Mouse (Mus musculus) liver, embryonic 13.5 days (tissue): ENCODE results near the gene Rnf10. TPM values are rescaled to one million over a fixed set of nuclear protein-coding genes. Genes with fewer than 3 reads are reported as not detected.

ENCODE experiments used
- ATAC-seq: fragments of 200-750 bp; cut with Nextera tagmentation; 2 replicates; pipeline ENCODE4 v1.8.0; 2017; ENCODE audit warnings: low read depth, mild to moderate bottlenecking, moderate number of reproducible peaks, moderate library complexity
- DNase-seq: peaks from one replicate; pipeline ENCODE4 v3.0.0; 2022
- H3K27ac ChIP-seq: fragments of 300-500 bp; sonication (generic); 2 replicates; pipeline ENCODE4 v1.5.1; 2015; ENCODE audit warnings: moderate library complexity, mild to moderate bottlenecking, inconsistent platforms
- H3K27me3 ChIP-seq: fragments of 300-500 bp; sonication (generic); 2 replicates; pipeline ENCODE4 v1.6.1; 2015; ENCODE audit warnings: mild to moderate bottlenecking, inconsistent platforms
- H3K36me3 ChIP-seq: fragments of 300-500 bp; sonication (generic); 2 replicates; pipeline ENCODE4 v1.6.1; 2015; ENCODE audit warnings: mild to moderate bottlenecking, inconsistent platforms
- H3K4me1 ChIP-seq: fragments of 300-500 bp; sonication (generic); replicated peaks from 2 replicates; pipeline ENCODE4 v1.6.1; 2015; ENCODE audit warnings: inconsistent platforms
- H3K4me2 ChIP-seq: fragments of 300-500 bp; sonication (generic); 2 replicates; pipeline ENCODE4 v1.6.1; 2015; ENCODE audit warnings: inconsistent platforms, mild to moderate bottlenecking, moderate library complexity
- H3K4me3 ChIP-seq: fragments of 300-500 bp; sonication (generic); replicated peaks from 2 replicates; pipeline ENCODE4 v1.5.1; 2015; ENCODE audit warnings: mild to moderate bottlenecking, inconsistent platforms
- H3K9ac ChIP-seq: fragments of 300-500 bp; sonication (generic); 2 replicates; pipeline ENCODE4 v1.6.1; 2015; ENCODE audit warnings: mild to moderate bottlenecking, inconsistent platforms
- H3K9me3 ChIP-seq: fragments of 300-500 bp; sonication (generic); replicated peaks from 2 replicates; pipeline ENCODE4 v1.6.1; 2016; ENCODE audit warnings: inconsistent platforms
- WGBS: fragments of 180-500 bp; shearing (Covaris S2); methylation state at CpG from one replicate; pipeline ENCODE4 v1.1.7; 2015; ENCODE audit not compliant: insufficient replicate concordance; 5-methylcytosine and 5-hydroxymethylcytosine counted together
- polyA plus RNA-seq: library from polyadenylated mRNA; unstranded; fragments of >200 nt; fragmentation: Nextera tagmentation; extraction: Ambion mirVana; gene quantifications from 2 replicates; pipeline ENCODE4 v1.2.1, GENCODE M21; 2015

Rnf10 gene
- polyA plus RNA-seq, 1 experiment from 2014 or later: 122 TPM

GRCm38 (mm10) chr5:115192828-115193195 lies 79.9 kb downstream of the Rnf10 start:
- Histone ChIP-seq H3K27ac (no peak overlapping the region), H3K9ac (no peak overlapping the region), H3K36me3 (no peaks in the 10 kb centered on the region), H3K4me2 (peak overlapping the region; percentile 77), H3K9me3 (no peaks in the 10 kb centered on the region; the same call in 1 of the 2 replicates), H3K4me3 (peak overlapping the region; percentile 59; the same call in 1 of the 2 replicates), H3K27me3 (peaks cover 97% of the 10 kb centered on the region), H3K4me1 (peaks cover 17% of the 10 kb centered on the region)
- DNase-seq: no peak
- WGBS: 11% methylated on average over 7 of the region's 7 CpGs
- ATAC-seq: no peak

- H3K36me3 ChIP-seq: no peaks in the 10 kb centered on the region
- no peak overlapping the region for H3K9ac ChIP-seq
- peaks cover 98% of the 10 kb centered on the region for H3K27me3 ChIP-seq
- ATAC-seq (no peak), DNase-seq (no peak)
- H3K4me1 ChIP-seq: peaks cover 23% of the 10 kb centered on the region
- no peak overlapping the region for H3K27ac ChIP-seq
- H3K4me3 ChIP-seq: no peak overlapping the region
- 12% methylated on average over 29 of the region's 29 CpGs for WGBS
- H3K4me2 ChIP-seq: no peak overlapping the region
- no peaks in the 10 kb centered on the region; the same call in 1 of the 2 replicates for H3K9me3 ChIP-seq
These were observed 80.5 kb downstream of the Rnf10 start for GRCm38 (mm10) chr5:115191880-115192827.

Other genes starting within 250 kb of the Rnf10 start
- 11.1 and 12.0 TPM in 2 replicates for gene Gm10401, start 174.6 kb downstream of the Rnf10 start, polyA plus RNA-seq
- gene Acads, start 153.6 kb downstream of the Rnf10 start, polyA plus RNA-seq: 40.9 and 41.5 TPM in 2 replicates
- gene Unc119b, start 137.9 kb downstream of the Rnf10 start, polyA plus RNA-seq: 8.7 and 10.4 TPM in 2 replicates
- gene Mlec, start 114.7 kb downstream of the Rnf10 start, polyA plus RNA-seq: 23.0 and 26.0 TPM in 2 replicates
- not detected in 2 replicates for gene Cabp1, start 78.5 kb downstream of the Rnf10 start, polyA plus RNA-seq
- 120 and 127 TPM in 2 replicates for gene Pop5, start 37.1 kb downstream of the Rnf10 start, polyA plus RNA-seq
- 38.1 and 42.0 TPM in 2 replicates for gene Coq5, start 6.8 kb upstream of the Rnf10 start, polyA plus RNA-seq
- 744 and 768 TPM in 2 replicates for gene Dynll1, start 28.1 kb upstream of the Rnf10 start, polyA plus RNA-seq
- 130 and 143 TPM in 2 replicates for gene Srsf9, start 54.3 kb upstream of the Rnf10 start, polyA plus RNA-seq
- 13.0 and 19.0 TPM in 2 replicates for gene Gatc, start 68.3 kb upstream of the Rnf10 start, polyA plus RNA-seq
- 40.4 and 41.5 TPM in 2 replicates for gene Triap1, start 68.3 kb upstream of the Rnf10 start, polyA plus RNA-seq
- 735 and 795 TPM in 2 replicates for gene Cox6a1, start 76.1 kb upstream of the Rnf10 start, polyA plus RNA-seq
- gene Msi1, start 156.7 kb upstream of the Rnf10 start, polyA plus RNA-seq: 0.83 and 1.4 TPM in 2 replicates
- gene Pla2g1b, start 193.4 kb upstream of the Rnf10 start, polyA plus RNA-seq: 0.35 TPM in 1 of 2 replicates, not detected in the other
- 5.6 and 6.1 TPM in 2 replicates for gene Sirt4, start 211.8 kb upstream of the Rnf10 start, polyA plus RNA-seq
- gene Pxn, start 233.8 kb upstream of the Rnf10 start, polyA plus RNA-seq: 11.1 and 14.5 TPM in 2 replicates